ENCODE assay signal across 19 mouse cellular contexts in genomic region chr4:141784835-141785234, GRCm38 (mm10). TPM values are rescaled to one million over a fixed set of nuclear protein-coding genes. Genes with fewer than 3 reads are reported as not detected.
"Had no signal": no experiment of that assay in that cellular context is flagged by ENCODE, and none has a peak within 500 bp of the region (broad histone marks: within the 10 kb centered on the region; RNA-seq: fewer than 3 reads in every experiment).

No protein-coding gene starts in this region.

- H3K27ac ChIP-seq: limb, embryonic 15.5 days; liver, embryonic 12.5 days; midbrain, embryonic 12.5 days; stomach, embryonic 15.5 days had no signal

- H3K9ac ChIP-seq: limb, embryonic 15.5 days; liver, embryonic 12.5 days; midbrain, embryonic 12.5 days; stomach, embryonic 15.5 days had no signal

- H3K27me3 ChIP-seq: limb, embryonic 15.5 days; liver, embryonic 12.5 days; midbrain, embryonic 12.5 days; stomach, embryonic 15.5 days had no signal

- H3K9me3 ChIP-seq: limb, embryonic 15.5 days; liver, embryonic 12.5 days; midbrain, embryonic 12.5 days; stomach, embryonic 15.5 days had no signal

- H3K4me3 ChIP-seq: layer of hippocampus, adult 2 months; limb, embryonic 15.5 days; liver, embryonic 12.5 days; midbrain, embryonic 12.5 days; stomach, embryonic 15.5 days had no signal

- H3K4me2 ChIP-seq: limb, embryonic 15.5 days; liver, embryonic 12.5 days; midbrain, embryonic 12.5 days; stomach, embryonic 15.5 days had no signal

- ATAC-seq: intestine, embryonic 16.5 days; liver, embryonic 12.5 days had no signal

- DNase-seq: kidney, adult 8-10 months; kidney, postnatal 4 days; lung, adult 18-20 months; lung, postnatal 10 days; thymus, postnatal 4 days had no signal

RNA-seq across cellular contexts. Expression of gene Agmat, which starts 38.4 kb away (rescaled TPM):
- total RNA-seq: layer of hippocampus, adult 2 months; layer of hippocampus, postnatal 10 days; midbrain, postnatal 0 days had no signal
- polyA plus RNA-seq: limb, embryonic 15.5 days; midbrain, embryonic 12.5 days; midbrain, postnatal 0 days; neural tube, embryonic 14.5 days had no signal

RNA-seq across cellular contexts. Expression of gene Cela2a, which starts 41.1 kb away (rescaled TPM):
- total RNA-seq: layer of hippocampus, adult 2 months; layer of hippocampus, postnatal 10 days; left cerebral cortex, adult 8-10 months; left cerebral cortex, postnatal 25 days; megakaryocyte-erythroid progenitor cell, adult 5-6 weeks; midbrain, postnatal 0 days had no signal
- polyA plus RNA-seq: kidney, embryonic 16.5 days; limb, embryonic 11.5 days; limb, embryonic 15.5 days; liver, embryonic 12.5 days; midbrain, embryonic 12.5 days; midbrain, postnatal 0 days; neural tube, embryonic 14.5 days had no signal
